Mouse (Mus musculus): Measurements from ENCODE around the gene Hist1h2ab. TPM values are rescaled to one million over a fixed set of nuclear protein-coding genes. Genes with fewer than 3 reads are reported as not detected.
A peak's percentile ranks its signal among the peaks of the same experiment; 100 is the strongest.
"Not testable (repeated sequence)": the region's sequence is repeated elsewhere in the genome, so short reads cannot be mapped to it uniquely, and the experiment has no call there.

Hist1h2ab gene
- 1.3 and 1.5 TPM in 2 replicates for polyA plus RNA-seq (2012; rRNA removed)

DNA sequence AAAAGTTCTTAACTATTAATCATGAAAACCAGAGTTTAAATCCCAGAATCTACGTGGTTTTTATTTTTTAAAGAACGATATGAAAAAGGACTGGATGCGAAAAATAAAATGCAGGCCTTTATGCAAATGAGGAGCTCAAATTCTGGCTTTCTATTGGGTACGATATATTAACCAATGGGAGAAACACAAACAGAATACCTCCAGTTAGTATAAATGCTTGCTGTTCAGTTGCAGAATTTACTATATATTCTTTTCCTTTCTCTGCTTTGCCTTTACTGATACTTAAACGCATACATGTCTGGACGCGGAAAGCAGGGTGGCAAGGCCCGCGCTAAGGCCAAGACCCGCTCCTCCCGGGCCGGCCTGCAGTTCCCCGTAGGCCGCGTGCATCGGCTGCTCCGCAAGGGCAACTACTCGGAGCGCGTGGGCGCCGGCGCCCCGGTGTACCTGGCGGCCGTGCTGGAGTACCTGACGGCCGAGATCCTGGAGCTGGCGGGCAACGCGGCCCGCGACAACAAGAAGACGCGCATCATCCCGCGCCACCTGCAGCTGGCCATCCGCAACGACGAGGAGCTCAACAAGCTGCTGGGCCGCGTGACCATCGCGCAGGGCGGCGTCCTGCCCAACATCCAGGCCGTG is at the start of gene Hist1h2ab:
Gene Hist1h2ab (plus strand): TSS at position 288 of the 639 bp plus-strand sequence.
- not testable (repeated sequence) for H3K27me3 ChIP-seq (replicated peaks; ENCODE audit: control insufficient read depth, insufficient read depth, low read length); H3K36me3 ChIP-seq (ENCODE audit: control insufficient read depth, insufficient read depth, low read length); H3K4me1 ChIP-seq (ENCODE audit: control insufficient read depth, insufficient read depth, low read length)
- DNase-seq = peak; percentile 66
- 2% methylated on average over 33 of the region's 47 CpGs for WGBS
- peak within 1 kb of the TSS; percentile 74; the same call in 1 of the 2 replicates for H3K4me3 ChIP-seq (ENCODE audit: insufficient read depth, low read depth, low read length)
- peak within 1 kb of the TSS; percentile 71 for H3K27ac ChIP-seq (ENCODE audit: insufficient read depth, low read depth, low read length)

GRCm38 (mm10) chr13:23702220-23702619 is 48.7 kb upstream of the Hist1h2ab start:
- TF ChIP-seq CTCF (conservative IDR thresholded peaks at IDR 0.05; ENCODE audit: insufficient read depth, insufficient read length, low read depth, low read length) = no peak
- TF ChIP-seq POLR2A (IDR thresholded peaks at IDR 0.05; ENCODE audit: low read depth, low read length) = no peak
- Histone ChIP-seq H3K27me3 (replicated peaks; ENCODE audit: control insufficient read depth, insufficient read depth, low read length) (no peaks in the 10 kb centered on the region), H3K4me1 (ENCODE audit: control insufficient read depth, insufficient read depth, low read length) (no peaks in the 10 kb centered on the region; the same call in 1 of the 2 replicates), H3K4me3 (ENCODE audit: insufficient read depth, low read depth, low read length) (no peak overlapping the region), H3K36me3 (ENCODE audit: control insufficient read depth, insufficient read depth, low read length) (no peaks in the 10 kb centered on the region; the same call in 1 of the 2 replicates), H3K27ac (ENCODE audit: insufficient read depth, low read depth, low read length) (no peak overlapping the region)
- 78% methylated on average over 4 of the region's 4 CpGs for WGBS
- DNase-seq = no peak

GRCm38 (mm10) chr13:23702801-23703200 is 48.1 kb upstream of the Hist1h2ab start:
- not testable (repeated sequence) for H3K27ac ChIP-seq (ENCODE audit: insufficient read depth, low read depth, low read length); DNase-seq; H3K4me3 ChIP-seq (ENCODE audit: insufficient read depth, low read depth, low read length); H3K4me1 ChIP-seq (ENCODE audit: control insufficient read depth, insufficient read depth, low read length); H3K27me3 ChIP-seq (replicated peaks; ENCODE audit: control insufficient read depth, insufficient read depth, low read length); H3K36me3 ChIP-seq (ENCODE audit: control insufficient read depth, insufficient read depth, low read length)
- WGBS = 63% methylated on average over 2 of the region's 2 CpGs

GRCm38 (mm10) chr13:23705751-23706356 is 45.1 kb upstream of the Hist1h2ab start:
- H3K27me3 ChIP-seq (replicated peaks; ENCODE audit: control insufficient read depth, insufficient read depth, low read length) = no peaks in the 10 kb centered on the region
- TF ChIP-seq POLR2A (IDR thresholded peaks at IDR 0.05; ENCODE audit: low read depth, low read length) = no peak
- no peak for TF ChIP-seq CTCF (conservative IDR thresholded peaks at IDR 0.05; ENCODE audit: insufficient read depth, insufficient read length, low read depth, low read length)
- WGBS = 96% methylated on average over 7 of the region's 7 CpGs
- H3K36me3 ChIP-seq (ENCODE audit: control insufficient read depth, insufficient read depth, low read length) = no peaks in the 10 kb centered on the region; the same call in 1 of the 2 replicates
- no peak overlapping the region for H3K27ac ChIP-seq (ENCODE audit: insufficient read depth, low read depth, low read length)
- DNase-seq = no peak
- H3K4me3 ChIP-seq (ENCODE audit: insufficient read depth, low read depth, low read length) = no peak overlapping the region
- H3K4me1 ChIP-seq (ENCODE audit: control insufficient read depth, insufficient read depth, low read length) = peaks cover 3% of the 10 kb centered on the region; the same call in 1 of the 2 replicates

- H3K27ac ChIP-seq (ENCODE audit: insufficient read depth, low read depth, low read length) = no peak overlapping the region
- no peaks in the 10 kb centered on the region; the same call in 1 of the 2 replicates for H3K36me3 ChIP-seq (ENCODE audit: control insufficient read depth, insufficient read depth, low read length)
- no peak for DNase-seq
- no peaks in the 10 kb centered on the region for H3K27me3 ChIP-seq (replicated peaks; ENCODE audit: control insufficient read depth, insufficient read depth, low read length)
- WGBS = 97% methylated on average over 12 of the region's 12 CpGs
- H3K4me1 ChIP-seq (ENCODE audit: control insufficient read depth, insufficient read depth, low read length) = 0 out of 2 replicates have a peak, but pooled peaks cover 3% of the 10 kb centered on the region
- no peak for TF ChIP-seq POLR2A (IDR thresholded peaks at IDR 0.05; ENCODE audit: low read depth, low read length)
- TF ChIP-seq CTCF (conservative IDR thresholded peaks at IDR 0.05; ENCODE audit: insufficient read depth, insufficient read length, low read depth, low read length) = no peak
- H3K4me3 ChIP-seq (ENCODE audit: insufficient read depth, low read depth, low read length) = no peak overlapping the region
These were observed 44.2 kb upstream of the Hist1h2ab start for GRCm38 (mm10) chr13:23706771-23707170.

DNA sequence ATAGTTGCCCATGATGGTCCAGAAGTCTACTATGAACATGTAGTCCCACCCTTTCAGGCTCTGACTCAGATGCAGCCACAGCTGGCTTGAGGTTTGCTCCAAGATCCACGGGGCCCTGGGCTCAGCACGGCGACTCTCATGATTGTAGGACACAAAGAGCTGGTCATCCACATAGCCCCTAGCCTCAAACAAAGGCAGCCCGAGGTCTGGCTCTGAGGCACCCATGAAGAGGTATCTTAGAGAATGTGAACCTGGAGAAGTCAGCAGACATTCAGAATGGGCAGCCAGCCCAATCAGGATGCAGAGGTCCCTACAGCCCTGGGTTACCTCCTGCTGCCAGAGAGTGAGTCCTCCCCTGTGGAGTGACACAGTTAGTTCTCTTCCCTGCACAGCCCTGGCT is 42.9 kb upstream of the Hist1h2ab start:
- Histone ChIP-seq H3K4me3 (ENCODE audit: insufficient read depth, low read depth, low read length) (no peak overlapping the region), H3K4me1 (ENCODE audit: control insufficient read depth, insufficient read depth, low read length) (0 out of 2 replicates have a peak, but pooled peaks cover 3% of the 10 kb centered on the region), H3K36me3 (ENCODE audit: control insufficient read depth, insufficient read depth, low read length) (no peaks in the 10 kb centered on the region; the same call in 1 of the 2 replicates), H3K27ac (ENCODE audit: insufficient read depth, low read depth, low read length) (no peak overlapping the region), H3K27me3 (replicated peaks; ENCODE audit: control insufficient read depth, insufficient read depth, low read length) (no peaks in the 10 kb centered on the region)
- 95% methylated on average over 4 of the region's 4 CpGs for WGBS
- no peak for TF ChIP-seq CTCF (conservative IDR thresholded peaks at IDR 0.05; ENCODE audit: insufficient read depth, insufficient read length, low read depth, low read length)
- TF ChIP-seq POLR2A (IDR thresholded peaks at IDR 0.05; ENCODE audit: low read depth, low read length) = no peak
- DNase-seq = no peak

GRCm38 (mm10) chr13:23708654-23709053 is 42.3 kb upstream of the Hist1h2ab start:
- peak; percentile 27 for DNase-seq
- WGBS = 61% methylated on average over 4 of the region's 4 CpGs

More at GRCm38 (mm10) chr13:23708654-23709053, 42.3 kb upstream of the Hist1h2ab start:
- H3K4me3 ChIP-seq (ENCODE audit: insufficient read depth, low read depth, low read length) = no peak overlapping the region
- no peaks in the 10 kb centered on the region; the same call in 1 of the 2 replicates for H3K36me3 ChIP-seq (ENCODE audit: control insufficient read depth, insufficient read depth, low read length)
- 0 out of 2 replicates have a peak, but pooled peaks cover 3% of the 10 kb centered on the region for H3K4me1 ChIP-seq (ENCODE audit: control insufficient read depth, insufficient read depth, low read length)
- H3K27ac ChIP-seq (ENCODE audit: insufficient read depth, low read depth, low read length) = no peak overlapping the region
- H3K27me3 ChIP-seq (replicated peaks; ENCODE audit: control insufficient read depth, insufficient read depth, low read length) = no peaks in the 10 kb centered on the region
- TF ChIP-seq CTCF (conservative IDR thresholded peaks at IDR 0.05; ENCODE audit: insufficient read depth, insufficient read length, low read depth, low read length) (no peak), POLR2A (IDR thresholded peaks at IDR 0.05; ENCODE audit: low read depth, low read length) (no peak)

Measured in kidney, adult 2 months (tissue).